Mouse (Mus musculus) midbrain, embryonic 15.5 days (tissue): ENCODE data around the gene Prss54. TPM values are rescaled to one million over a fixed set of nuclear protein-coding genes. Genes with fewer than 3 reads are reported as not detected.

Source experiments
- ATAC-seq: fragments of 200-750 bp; cut with Nextera tagmentation; replicated peaks from 2 replicates; pipeline ENCODE4 v1.8.0; 2017; ENCODE audit warnings: moderate TSS enrichment
- H3K27ac ChIP-seq: fragments of 300-500 bp; sonication (generic); 2 replicates; pipeline ENCODE4 v1.5.1; 2015; ENCODE audit warnings: mild to moderate bottlenecking, inconsistent platforms
- H3K27me3 ChIP-seq: fragments of 300-500 bp; sonication (generic); replicated peaks from 2 replicates; pipeline ENCODE4 v1.6.1; 2015; ENCODE audit warnings: inconsistent platforms
- H3K36me3 ChIP-seq: fragments of 300-500 bp; sonication (generic); replicated peaks from 2 replicates; pipeline ENCODE4 v1.6.1; 2015; ENCODE audit warnings: inconsistent platforms
- H3K4me1 ChIP-seq: fragments of 300-500 bp; sonication (generic); 2 replicates; pipeline ENCODE4 v1.6.1; 2015; ENCODE audit warnings: inconsistent platforms
- H3K4me2 ChIP-seq: fragments of 300-500 bp; sonication (generic); 2 replicates; pipeline ENCODE4 v1.6.1; 2015; ENCODE audit warnings: inconsistent platforms, mild to moderate bottlenecking, moderate library complexity
- H3K4me3 ChIP-seq: fragments of 300-500 bp; sonication (generic); 2 replicates; pipeline ENCODE4 v1.5.1; 2015; ENCODE audit warnings: mild to moderate bottlenecking, inconsistent platforms
- H3K9ac ChIP-seq: fragments of 300-500 bp; sonication (generic); 2 replicates; pipeline ENCODE4 v1.6.1; 2015; ENCODE audit warnings: mild to moderate bottlenecking, inconsistent platforms
- H3K9me3 ChIP-seq: fragments of 300-500 bp; sonication (generic); 2 replicates; pipeline ENCODE4 v1.6.1; 2016; ENCODE audit warnings: inconsistent platforms
- WGBS: fragments of 180-500 bp; shearing (Covaris S2); methylation state at CpG from one replicate; pipeline ENCODE4 v1.1.7; 2015; ENCODE audit warnings: mixed read lengths; 5-methylcytosine and 5-hydroxymethylcytosine counted together
- polyA plus RNA-seq: library from polyadenylated mRNA; unstranded; fragments of >200 nt; fragmentation: Nextera tagmentation; extraction: Ambion mirVana; gene quantifications from 2 replicates; pipeline ENCODE4 v1.2.1, GENCODE M21; 2015

The Prss54 gene
- polyA plus RNA-seq, 1 experiment from 2014 or later: not detected

GRCm38 (mm10) chr8:95595131-95595530 lies 19.0 kb upstream of the Prss54 start:
- 85% methylated on average over 14 of the region's 14 CpGs for WGBS
- Histone ChIP-seq H3K4me3 (no peak overlapping the region), H3K27ac (no peak overlapping the region), H3K4me2 (no peak overlapping the region), H3K9ac (no peak overlapping the region), H3K27me3 (no peaks in the 10 kb centered on the region), H3K36me3 (no peaks in the 10 kb centered on the region), H3K9me3 (no peaks in the 10 kb centered on the region), H3K4me1 (no peaks in the 10 kb centered on the region)
- ATAC-seq: no peak

GRCm38 (mm10) chr8:95593439-95594393 lies 17.6 kb upstream of the Prss54 start:
- Histone ChIP-seq H3K36me3 (no peaks in the 10 kb centered on the region), H3K4me3 (no peak overlapping the region), H3K27ac (no peak overlapping the region), H3K4me2 (no peak overlapping the region), H3K27me3 (no peaks in the 10 kb centered on the region), H3K4me1 (no peaks in the 10 kb centered on the region), H3K9ac (no peak overlapping the region), H3K9me3 (no peaks in the 10 kb centered on the region)
- WGBS: 90% methylated on average over 7 of the region's 7 CpGs
- no peak for ATAC-seq

GRCm38 (mm10) chr8:95592131-95592780 lies 16.1 kb upstream of the Prss54 start:
- 90% methylated on average over 12 of the region's 12 CpGs for WGBS
- Histone ChIP-seq H3K36me3 (no peaks in the 10 kb centered on the region), H3K27ac (no peak overlapping the region), H3K9me3 (no peaks in the 10 kb centered on the region), H3K4me3 (no peak overlapping the region), H3K27me3 (no peaks in the 10 kb centered on the region), H3K4me2 (no peak overlapping the region), H3K9ac (no peak overlapping the region), H3K4me1 (no peaks in the 10 kb centered on the region)
- ATAC-seq: no peak

- Histone ChIP-seq H3K4me3 (no peak overlapping the region), H3K4me2 (no peak overlapping the region), H3K4me1 (no peaks in the 10 kb centered on the region), H3K27me3 (no peaks in the 10 kb centered on the region), H3K36me3 (no peaks in the 10 kb centered on the region), H3K27ac (no peak overlapping the region), H3K9ac (no peak overlapping the region), H3K9me3 (no peaks in the 10 kb centered on the region)
- ATAC-seq: no peak
- 89% methylated on average over 4 of the region's 4 CpGs for WGBS
Observed at GRCm38 (mm10) chr8:95590539-95590938, 14.4 kb upstream of the Prss54 start.

GRCm38 (mm10) chr8:95589282-95589681 lies 13.1 kb upstream of the Prss54 start:
- WGBS: 59% methylated on average over 10 of the region's 10 CpGs
- no peak for ATAC-seq
- Histone ChIP-seq H3K36me3 (no peaks in the 10 kb centered on the region), H3K4me2 (no peak overlapping the region), H3K4me3 (no peak overlapping the region), H3K27ac (no peak overlapping the region), H3K4me1 (no peaks in the 10 kb centered on the region), H3K27me3 (no peaks in the 10 kb centered on the region), H3K9ac (no peak overlapping the region), H3K9me3 (no peaks in the 10 kb centered on the region)

GRCm38 (mm10) chr8:95587339-95587738 lies 11.2 kb upstream of the Prss54 start:
- Histone ChIP-seq H3K4me3 (no peak overlapping the region), H3K9me3 (no peaks in the 10 kb centered on the region), H3K27me3 (no peaks in the 10 kb centered on the region), H3K9ac (no peak overlapping the region), H3K4me1 (no peaks in the 10 kb centered on the region), H3K4me2 (no peak overlapping the region), H3K36me3 (no peaks in the 10 kb centered on the region), H3K27ac (no peak overlapping the region)
- 95% methylated on average over 1 of the region's 1 CpGs for WGBS
- ATAC-seq: no peak

- Histone ChIP-seq H3K27me3 (no peaks in the 10 kb centered on the region), H3K9me3 (no peaks in the 10 kb centered on the region), H3K9ac (no peak overlapping the region), H3K4me2 (no peak overlapping the region), H3K36me3 (no peaks in the 10 kb centered on the region), H3K4me1 (no peaks in the 10 kb centered on the region), H3K4me3 (no peak overlapping the region), H3K27ac (no peak overlapping the region)
- ATAC-seq: no peak
- 86% methylated on average over 5 of the region's 5 CpGs for WGBS
Observed at GRCm38 (mm10) chr8:95573146-95573545, 3.0 kb downstream of the Prss54 start.

- Histone ChIP-seq H3K36me3 (no peaks in the 10 kb centered on the region), H3K4me1 (no peaks in the 10 kb centered on the region), H3K4me2 (no peak overlapping the region), H3K27ac (no peak overlapping the region), H3K27me3 (no peaks in the 10 kb centered on the region), H3K4me3 (no peak overlapping the region), H3K9ac (no peak overlapping the region), H3K9me3 (no peaks in the 10 kb centered on the region)
- WGBS: 73% methylated on average over 6 of the region's 6 CpGs
- no peak for ATAC-seq
Observed at GRCm38 (mm10) chr8:95566809-95567208, 9.3 kb downstream of the Prss54 start.

- Histone ChIP-seq H3K36me3 (no peaks in the 10 kb centered on the region), H3K27ac (no peak overlapping the region), H3K4me2 (no peak overlapping the region), H3K27me3 (no peaks in the 10 kb centered on the region), H3K4me3 (no peak overlapping the region), H3K4me1 (no peaks in the 10 kb centered on the region), H3K9me3 (no peaks in the 10 kb centered on the region), H3K9ac (no peak overlapping the region)
- ATAC-seq: no peak
- WGBS: 70% methylated on average over 4 of the region's 4 CpGs
Observed at GRCm38 (mm10) chr8:95566217-95566616, 9.9 kb downstream of the Prss54 start.

- WGBS: 92% methylated on average over 2 of the region's 2 CpGs
- no peaks in the 10 kb centered on the region for H3K36me3 ChIP-seq
- no peak overlapping the region for H3K4me3 ChIP-seq
- no peaks in the 10 kb centered on the region for H3K9me3 ChIP-seq
- H3K4me1 ChIP-seq: no peaks in the 10 kb centered on the region
- no peak for ATAC-seq
- H3K9ac ChIP-seq: no peak overlapping the region
- H3K4me2 ChIP-seq: no peak overlapping the region
- no peak overlapping the region for H3K27ac ChIP-seq
- no peaks in the 10 kb centered on the region for H3K27me3 ChIP-seq
Observed at GRCm38 (mm10) chr8:95555963-95556362, 20.2 kb downstream of the Prss54 start.

- no peaks in the 10 kb centered on the region for H3K36me3 ChIP-seq
- no peak overlapping the region for H3K9ac ChIP-seq
- ATAC-seq: no peak
- H3K9me3 ChIP-seq: no peaks in the 10 kb centered on the region
- WGBS: 64% methylated on average over 4 of the region's 4 CpGs
- H3K4me3 ChIP-seq: no peak overlapping the region
- peaks cover 10% of the 10 kb centered on the region for H3K4me1 ChIP-seq
- no peaks in the 10 kb centered on the region for H3K27me3 ChIP-seq
- no peak overlapping the region for H3K27ac ChIP-seq
- H3K4me2 ChIP-seq: no peak overlapping the region
Observed at GRCm38 (mm10) chr8:95551577-95551976, 24.6 kb downstream of the Prss54 start.

GRCm38 (mm10) chr8:95549871-95550829 lies 26.0 kb downstream of the Prss54 start:
- 38% methylated on average over 16 of the region's 16 CpGs for WGBS

More at GRCm38 (mm10) chr8:95549871-95550829, 26.0 kb downstream of the Prss54 start:
- peak; percentile 86 for ATAC-seq
- H3K4me3 ChIP-seq: no peak overlapping the region
- no peaks in the 10 kb centered on the region for H3K36me3 ChIP-seq
- peak overlapping the region; percentile 7; the same call in 1 of the 2 replicates for H3K4me2 ChIP-seq
- H3K27ac ChIP-seq: peak overlapping the region; percentile 75
- no peaks in the 10 kb centered on the region for H3K9me3 ChIP-seq
- H3K27me3 ChIP-seq: no peaks in the 10 kb centered on the region
- H3K4me1 ChIP-seq: peaks cover 10% of the 10 kb centered on the region
- no peak overlapping the region for H3K9ac ChIP-seq
